Mouse (Mus musculus) gastrocnemius, postnatal 36 days (tissue): ENCODE results near the gene Creb5. TPM values are rescaled to one million over a fixed set of nuclear protein-coding genes. Genes with fewer than 3 reads are reported as not detected.

Source experiments
- DNase-seq, 2 experiments: peaks; one replicate each; pipeline ENCODE4 v3.0.0; 2022
- intact Hi-C: fragments of 180-260 bp; cut with DNase I; formaldehyde crosslinking; loops from one replicate; pipeline ENCODE4 v1.15.1; 2025
- total RNA-seq, 2 experiments: library from RNA; stranded (reverse); gene quantifications; 2 replicates each; pipeline ENCODE4 v1.2.3; 2021

The Creb5 gene
- total RNA-seq, 2 experiments from 2014 or later, result 7.1 to 7.8 TPM

DNA sequence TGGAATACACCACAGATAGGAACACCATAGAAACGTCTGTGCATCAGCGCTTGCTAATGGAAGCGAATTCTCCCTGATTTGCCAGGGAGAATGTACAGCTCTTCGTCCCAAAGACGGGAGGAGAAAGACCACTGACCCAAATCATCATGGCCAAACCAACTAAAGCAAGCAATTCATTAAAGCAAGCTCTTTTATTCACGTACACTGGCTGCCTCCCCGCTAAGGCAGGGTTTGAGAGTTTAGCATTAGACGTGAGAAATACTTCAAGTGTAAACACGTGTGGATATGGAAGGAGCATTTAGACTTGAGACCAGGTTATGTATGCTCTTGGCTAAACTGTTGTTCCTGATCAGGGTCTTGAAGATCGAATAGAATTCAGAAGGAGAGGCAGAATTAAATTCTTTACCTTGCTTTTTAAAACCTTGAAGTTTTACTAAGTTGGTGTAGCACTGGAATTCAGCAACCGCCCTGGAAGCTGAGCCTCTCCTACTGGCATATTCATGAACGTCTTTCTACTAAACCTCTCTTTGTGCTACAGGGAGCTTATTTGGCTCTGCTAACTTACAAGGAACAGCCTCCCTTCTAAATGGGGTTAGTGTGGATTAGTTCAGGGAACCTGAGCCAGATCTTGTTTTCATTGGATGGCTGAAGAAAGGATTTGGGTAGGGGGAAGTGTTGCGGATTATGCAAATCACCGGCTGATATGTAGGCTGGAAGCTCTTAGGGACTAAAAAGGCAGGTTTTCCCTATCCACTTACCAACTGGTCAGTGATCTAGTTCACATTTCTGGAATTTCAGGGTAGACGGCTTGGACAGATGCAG, 337.6 kb downstream of the Creb5 start:
- no peak for DNase-seq
- intact Hi-C loops, result no loop called here

DNA sequence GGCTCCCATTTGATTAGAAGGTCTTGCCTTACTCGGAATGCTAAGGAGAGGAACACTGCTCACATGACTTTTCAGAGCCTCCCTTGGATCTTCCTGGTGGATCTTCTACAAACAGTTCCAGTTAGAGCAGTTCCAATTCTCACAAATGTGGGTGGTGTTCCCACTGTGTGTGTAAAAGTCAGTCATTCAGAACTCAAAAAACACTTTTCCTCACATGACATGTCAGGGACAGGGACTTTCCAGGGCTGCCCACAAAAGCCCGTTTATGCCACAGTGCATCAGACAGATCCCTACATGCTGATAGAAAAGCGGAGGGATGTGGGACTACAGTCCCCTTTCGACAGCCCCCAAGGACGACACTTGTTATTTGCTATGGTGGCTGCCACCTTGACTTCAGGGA, 339.0 kb downstream of the Creb5 start:
- no peak for DNase-seq
- intact Hi-C loops, result no loop called here

DNA sequence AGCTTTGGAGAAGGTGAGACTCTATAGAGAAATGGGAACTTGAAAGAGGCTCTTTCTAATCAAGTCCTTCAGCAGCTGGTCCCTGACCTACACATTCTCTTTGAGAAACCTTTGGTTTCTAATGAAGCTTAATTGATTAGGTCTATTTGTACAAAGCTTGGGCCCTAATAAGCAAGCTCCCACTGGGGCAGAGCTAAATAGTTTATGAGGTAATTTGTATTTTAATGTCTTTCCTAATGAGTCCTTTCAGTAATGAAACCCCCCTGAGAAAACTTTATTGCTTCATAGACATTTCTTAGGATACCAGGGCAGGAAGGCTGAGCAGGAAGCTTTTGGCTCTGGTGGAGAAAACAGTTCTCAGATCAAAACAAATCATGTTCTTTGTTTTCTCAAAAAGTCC, 341.6 kb downstream of the Creb5 start:
- intact Hi-C loops, result no loop called here
- DNase-seq, result no peak

DNA sequence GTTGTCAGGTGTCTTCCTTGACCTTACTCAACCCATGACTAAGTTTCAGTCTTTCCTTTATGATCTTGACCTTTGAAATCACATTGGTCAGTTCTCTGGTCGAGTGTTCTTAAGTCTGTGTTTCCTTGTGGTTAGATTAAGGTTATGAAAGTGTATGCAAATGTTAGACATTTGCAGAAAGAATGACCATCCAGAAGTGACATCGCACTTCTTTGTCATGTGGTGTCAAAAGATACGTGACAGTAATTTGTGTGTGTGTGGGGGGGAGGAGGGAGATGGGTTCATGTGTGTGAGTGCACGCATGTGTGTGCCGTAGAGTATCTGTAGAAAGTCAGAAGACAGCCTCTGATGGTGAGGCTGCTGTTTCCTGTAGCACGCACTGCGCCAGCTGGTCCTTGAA, 348.4 kb downstream of the Creb5 start:
- intact Hi-C loops, result no loop called here
- no peak for DNase-seq

DNA sequence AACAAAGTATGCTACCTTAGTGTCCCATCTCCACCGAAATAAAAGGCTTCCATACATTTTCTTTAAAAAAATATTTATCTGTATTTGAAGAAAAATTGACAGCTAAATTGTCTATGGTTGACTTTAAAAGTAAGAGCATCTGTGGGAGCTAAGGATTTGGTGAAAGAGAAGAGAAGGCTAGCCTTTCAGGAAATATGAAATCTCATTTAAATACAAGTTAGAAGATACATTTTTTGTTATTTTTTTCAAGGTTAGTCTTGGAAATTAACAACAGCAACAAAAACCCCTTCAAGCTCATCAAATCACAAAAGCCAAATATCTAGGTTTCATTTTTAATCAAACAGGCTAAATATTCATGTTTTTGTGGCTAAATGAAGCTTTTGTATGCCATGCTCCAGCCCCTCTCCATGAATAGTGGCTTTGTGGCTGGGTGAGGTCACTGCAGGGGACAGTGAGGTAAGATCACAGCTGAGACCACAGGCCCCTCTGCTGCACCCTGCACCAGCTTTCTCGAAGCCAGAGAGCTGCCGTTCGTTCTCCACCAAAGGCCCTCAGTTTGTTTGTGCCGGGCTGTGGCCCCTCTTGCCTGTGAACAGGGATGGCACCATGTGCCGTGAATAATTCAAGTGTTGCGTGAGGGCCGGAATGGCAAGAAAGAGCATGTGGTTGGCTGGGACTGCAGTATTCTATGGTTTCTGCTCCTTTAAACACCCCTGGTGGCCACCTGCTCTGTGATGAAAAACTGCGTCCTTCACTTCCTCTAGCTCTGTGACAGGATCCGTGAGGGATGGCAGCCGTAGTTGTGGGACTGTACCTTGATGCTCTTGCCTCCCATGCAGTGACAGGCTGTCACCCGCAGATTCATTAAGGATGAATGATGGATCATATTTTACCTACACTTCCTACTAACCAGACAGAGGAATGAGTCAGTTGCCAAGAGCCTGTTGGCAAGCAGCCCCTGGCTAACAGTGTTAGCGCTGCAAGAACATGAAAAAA, 350.6 kb downstream of the Creb5 start:
- intact Hi-C loops, result no loop called here
- peak; percentile 33 to 35 for DNase-seq

DNA sequence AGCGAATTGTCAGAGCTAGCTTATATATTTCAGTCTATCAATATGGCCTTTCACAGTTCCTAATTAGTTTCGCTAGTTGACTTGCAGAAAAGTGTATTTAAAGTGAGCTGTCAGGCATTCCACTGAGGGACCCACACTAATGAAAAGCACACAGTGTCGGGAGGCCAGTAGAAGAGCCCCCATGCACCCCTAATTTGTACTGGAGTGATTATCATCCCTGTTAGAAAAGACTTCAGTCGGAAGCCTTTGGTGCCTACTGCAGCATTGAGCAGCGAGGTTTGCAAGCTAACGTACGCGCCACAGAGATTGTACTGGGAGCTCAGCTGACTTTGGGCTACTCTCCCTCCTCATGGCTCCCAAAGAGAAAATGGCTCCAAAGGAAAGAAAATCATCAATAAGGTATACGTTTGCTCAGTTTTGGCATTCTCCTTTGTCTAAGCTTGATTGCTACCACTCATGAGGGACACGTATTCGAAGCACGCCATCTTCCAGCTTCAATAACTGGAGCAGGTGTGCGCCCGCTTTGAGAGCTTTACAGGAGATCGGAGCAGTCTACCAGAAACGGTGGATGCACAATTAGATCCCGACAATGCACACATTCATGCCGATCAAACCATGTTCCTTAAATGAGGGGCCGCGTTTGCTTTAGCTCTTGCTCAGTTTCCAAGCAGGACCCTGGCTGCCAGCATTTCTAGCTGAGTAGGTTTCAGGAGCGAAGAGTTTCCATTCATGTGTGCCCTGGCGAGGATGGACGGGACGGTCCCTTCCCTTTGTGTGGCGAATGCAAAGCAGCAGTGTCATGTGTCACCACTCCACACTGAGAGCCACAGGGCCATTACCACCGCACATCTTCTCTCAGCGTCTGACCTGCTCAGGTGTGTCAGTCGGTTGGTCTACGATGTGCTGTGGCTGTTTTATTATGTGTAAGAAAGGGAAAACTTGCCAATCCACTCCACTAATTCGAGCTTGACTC, 354.8 kb downstream of the Creb5 start:
- intact Hi-C loops, result no loop called here
- no peak for DNase-seq

DNA sequence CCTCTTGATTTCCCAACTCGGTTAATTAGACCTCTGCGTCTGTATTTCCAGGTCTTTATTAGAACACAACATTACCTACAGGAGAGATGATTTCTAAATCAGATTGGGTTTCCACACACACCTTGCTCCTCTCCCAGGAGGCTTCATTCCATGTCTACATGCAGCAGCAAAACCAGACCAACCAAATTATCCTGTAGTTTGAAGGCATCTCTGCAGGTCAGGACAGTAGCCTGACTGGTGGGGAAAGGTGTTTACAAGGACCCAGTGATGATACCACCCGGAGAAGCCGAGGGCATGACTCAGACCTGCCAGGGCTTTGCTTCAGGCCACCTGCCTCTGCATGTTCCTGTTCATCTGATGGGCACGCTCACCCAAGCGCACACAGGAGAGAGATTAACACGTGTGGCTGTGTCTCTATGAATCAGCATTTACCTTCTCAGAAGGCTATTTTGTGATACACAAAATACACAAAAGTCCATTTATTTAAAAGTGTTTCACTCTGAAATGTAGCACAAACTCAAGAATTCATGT, 355.8 kb downstream of the Creb5 start:
- no peak for DNase-seq

DNA sequence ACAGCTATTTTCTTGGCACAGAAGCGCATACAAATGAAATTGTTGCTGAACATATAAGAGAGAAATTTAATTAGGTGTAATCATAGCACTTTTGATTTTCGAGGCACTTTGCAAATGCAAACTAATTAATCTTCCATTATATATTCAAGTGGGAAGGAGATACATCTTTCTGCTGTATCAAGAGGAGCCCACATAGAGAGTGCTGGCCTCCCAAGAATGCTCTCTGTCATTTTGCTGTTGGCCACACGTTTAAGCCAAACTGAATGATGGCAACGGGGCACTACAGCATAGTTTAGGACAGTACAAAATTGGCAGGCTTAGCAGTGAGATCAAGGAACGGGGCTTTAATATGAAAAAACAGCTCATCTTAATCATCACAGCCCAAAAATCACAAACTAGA, 356.4 kb downstream of the Creb5 start:
- intact Hi-C loops, result no loop called here
- DNase-seq, result no peak

More for the DNA sequence above, 355.8 kb downstream of the Creb5 start:
- intact Hi-C loops, result no loop called here

DNA sequence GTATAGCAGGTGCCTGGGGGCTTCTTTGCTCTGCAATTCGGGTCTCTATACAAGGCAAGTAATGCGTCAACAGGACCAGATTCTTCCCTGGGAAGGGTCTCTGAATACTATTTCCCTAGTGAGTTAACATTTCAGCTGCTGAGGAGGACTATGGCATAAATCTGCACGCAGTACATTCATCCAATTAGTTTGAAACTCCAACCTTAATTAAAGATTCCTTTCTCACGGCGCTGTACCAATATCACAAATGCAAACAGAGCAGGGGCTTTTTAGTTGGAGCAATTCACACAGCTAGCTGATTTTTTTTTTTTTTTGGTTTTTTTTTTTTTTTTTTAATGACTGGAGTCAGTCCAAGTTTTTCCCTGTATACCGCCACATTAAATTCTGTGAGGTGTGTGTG, 357.0 kb downstream of the Creb5 start:
- no peak for DNase-seq
- intact Hi-C loops, result no loop called here

DNA sequence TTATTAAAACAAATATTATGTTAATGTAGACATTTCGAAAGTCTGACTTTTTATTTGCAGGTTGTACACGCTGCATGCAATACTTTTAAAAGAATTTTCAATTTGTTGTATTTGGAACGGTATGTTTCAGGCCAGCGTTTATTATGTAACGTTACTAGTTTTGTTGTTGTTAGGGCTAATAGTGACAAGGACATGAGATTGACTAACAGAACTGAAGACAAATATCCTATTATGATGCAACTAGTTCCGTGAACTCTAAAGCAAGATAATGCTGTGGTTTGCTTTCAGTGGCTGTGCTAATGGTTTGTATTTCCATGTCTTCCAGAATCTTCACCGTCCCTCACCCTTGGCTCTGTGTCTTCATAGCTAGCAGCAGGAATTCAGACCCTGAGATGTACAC, 357.9 kb downstream of the Creb5 start:
- no peak for DNase-seq
- intact Hi-C loops, result no loop called here

DNA sequence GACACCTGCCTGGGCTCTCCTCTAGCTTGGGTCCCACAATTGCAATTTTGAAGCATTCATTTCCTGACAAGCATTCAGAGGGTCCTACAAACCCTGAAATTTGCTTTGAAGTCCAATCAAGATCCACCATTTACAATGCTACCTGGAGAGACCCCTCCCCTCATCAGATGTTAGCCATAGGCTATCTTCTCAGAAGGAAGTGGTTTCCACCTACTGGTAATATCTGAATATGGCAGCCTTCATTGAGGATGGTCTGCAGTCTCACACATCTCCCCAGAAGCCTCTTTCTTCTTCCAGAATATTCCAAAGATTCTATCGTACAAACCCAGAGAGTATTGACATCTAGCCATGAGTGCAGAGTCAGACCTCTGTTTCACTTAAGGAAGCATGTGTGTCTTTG, 362.7 kb downstream of the Creb5 start:
- DNase-seq, result no peak
- intact Hi-C loops, result loop anchor here (10.0 kb wide), 1 partner anchor 385 kb away; no protein-coding TSS in a partner anchor

DNA sequence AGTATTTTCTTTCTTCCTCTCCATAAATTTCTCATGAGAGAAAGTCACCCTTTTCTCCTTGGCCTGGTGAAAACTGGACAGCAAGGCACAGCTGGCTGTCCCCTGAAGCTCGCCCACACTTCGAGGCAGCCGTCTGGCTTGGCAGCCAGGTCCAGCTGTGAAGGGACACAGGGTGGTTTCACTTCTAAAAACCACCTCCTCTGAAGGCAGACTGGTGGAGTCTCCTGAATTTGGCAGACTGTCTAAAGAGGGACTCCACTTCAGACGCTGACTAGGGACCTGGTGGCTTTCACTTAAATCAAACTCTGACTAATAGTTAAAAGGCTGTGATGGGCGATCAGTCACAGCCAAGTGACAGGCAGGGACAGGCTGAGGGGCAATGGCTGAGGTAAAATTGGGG, 365.6 kb downstream of the Creb5 start:
- no peak for DNase-seq
- intact Hi-C loops, result loop anchor here (10.0 kb wide), 1 partner anchor 388 kb away; no protein-coding TSS in a partner anchor

DNA sequence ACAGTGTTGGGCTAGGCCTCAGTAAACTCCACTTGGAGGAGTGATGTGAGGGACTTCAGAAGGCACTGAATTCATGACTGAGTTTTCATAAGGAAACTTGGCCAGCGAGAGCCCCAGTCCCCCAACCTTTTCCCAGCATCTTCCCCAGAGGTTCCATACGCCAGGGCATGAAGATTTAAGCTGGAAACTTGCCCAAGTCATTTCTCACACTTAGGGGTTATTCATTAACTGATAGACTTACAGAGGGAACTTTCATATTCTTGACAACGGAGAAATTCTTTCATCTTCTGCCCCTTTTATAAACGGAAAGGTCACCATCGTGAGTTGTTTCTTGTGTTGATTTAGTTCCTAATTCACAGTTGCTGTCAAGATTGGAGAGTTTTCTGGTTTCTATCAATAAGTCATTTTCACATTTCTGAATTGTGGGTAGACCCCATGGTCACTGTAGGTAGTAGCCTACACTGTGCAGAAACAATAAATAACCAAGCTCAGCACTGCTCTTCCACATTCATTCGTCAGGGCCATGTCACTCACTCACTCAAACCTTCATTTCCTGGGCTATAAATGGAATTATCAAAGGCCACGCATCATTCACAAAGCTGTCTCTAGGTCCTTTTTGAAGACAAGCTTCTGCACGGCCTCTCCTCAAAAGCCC, 366.8 kb downstream of the Creb5 start:
- intact Hi-C loops, result loop anchor here (10.0 kb wide), 1 partner anchor 389 kb away; no protein-coding TSS in a partner anchor
- DNase-seq, result no peak

DNA sequence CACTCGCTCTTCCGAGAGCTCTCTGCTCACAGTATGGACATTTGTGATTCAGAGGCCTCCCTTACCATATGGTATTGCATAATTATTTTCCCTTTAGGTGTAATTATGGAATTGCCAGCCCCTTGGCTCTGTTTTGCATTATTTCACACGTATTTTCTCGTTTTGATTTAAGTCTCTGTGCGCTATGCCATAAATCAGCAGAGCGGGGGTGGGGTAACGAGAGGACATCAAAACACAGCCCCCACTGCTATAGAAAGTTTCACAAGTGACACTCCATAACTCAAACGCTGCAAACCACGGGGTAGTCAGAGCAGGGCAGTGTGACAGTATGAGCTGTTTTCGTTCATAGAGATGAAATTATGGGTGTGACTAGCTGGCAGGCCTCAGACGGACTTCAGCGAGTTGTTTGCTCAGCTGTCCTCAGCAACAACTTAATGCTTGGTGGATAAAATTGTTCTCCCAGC, 367.3 kb downstream of the Creb5 start:
- no peak for DNase-seq
- intact Hi-C loops, result loop anchor here (10.0 kb wide), 1 partner anchor 390 kb away; no protein-coding TSS in a partner anchor

DNA sequence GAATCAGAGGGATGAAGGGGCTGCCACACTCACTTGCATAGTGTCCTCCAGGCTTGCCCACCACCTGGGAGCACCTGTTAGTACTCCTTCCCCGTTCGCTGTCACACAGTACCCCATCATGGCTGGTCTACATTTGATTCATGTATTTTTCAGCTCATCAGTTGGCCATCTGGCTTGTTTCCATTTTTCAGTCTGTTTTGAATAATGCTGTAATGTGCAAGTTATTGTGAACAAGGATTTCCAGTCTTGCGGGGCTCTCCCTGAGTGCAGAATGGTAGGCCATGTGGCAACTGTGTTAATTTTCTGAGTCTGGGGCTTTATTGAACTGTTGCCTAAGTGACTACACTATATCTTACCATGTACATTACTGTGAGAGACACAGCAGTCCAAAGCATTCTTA, 369.4 kb downstream of the Creb5 start:
- intact Hi-C loops, result loop anchor here (10.0 kb wide), 1 partner anchor 392 kb away; no protein-coding TSS in a partner anchor
- DNase-seq, result no peak

DNA sequence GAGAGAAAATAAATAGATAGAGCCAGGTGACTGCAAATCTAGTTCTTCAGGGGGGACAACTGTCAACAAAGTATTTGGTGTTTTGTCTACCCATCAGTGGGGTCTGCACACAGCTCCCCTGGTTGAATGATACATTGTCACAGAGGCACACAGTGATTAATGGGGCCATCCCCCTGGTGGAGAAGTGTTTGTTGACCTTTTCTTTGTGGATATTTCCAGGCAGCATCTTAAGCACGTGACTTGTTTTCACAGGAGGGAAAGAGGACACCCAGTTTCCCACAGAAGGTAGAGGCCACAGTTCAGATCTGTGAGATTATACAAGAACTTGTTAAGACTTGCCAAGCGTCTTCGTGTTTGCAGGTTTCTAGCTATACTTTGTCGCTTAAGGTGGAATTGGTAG, 370.4 kb downstream of the Creb5 start:
- intact Hi-C loops, result loop anchor here (10.0 kb wide), 1 partner anchor 393 kb away; no protein-coding TSS in a partner anchor
- DNase-seq, result no peak

DNA sequence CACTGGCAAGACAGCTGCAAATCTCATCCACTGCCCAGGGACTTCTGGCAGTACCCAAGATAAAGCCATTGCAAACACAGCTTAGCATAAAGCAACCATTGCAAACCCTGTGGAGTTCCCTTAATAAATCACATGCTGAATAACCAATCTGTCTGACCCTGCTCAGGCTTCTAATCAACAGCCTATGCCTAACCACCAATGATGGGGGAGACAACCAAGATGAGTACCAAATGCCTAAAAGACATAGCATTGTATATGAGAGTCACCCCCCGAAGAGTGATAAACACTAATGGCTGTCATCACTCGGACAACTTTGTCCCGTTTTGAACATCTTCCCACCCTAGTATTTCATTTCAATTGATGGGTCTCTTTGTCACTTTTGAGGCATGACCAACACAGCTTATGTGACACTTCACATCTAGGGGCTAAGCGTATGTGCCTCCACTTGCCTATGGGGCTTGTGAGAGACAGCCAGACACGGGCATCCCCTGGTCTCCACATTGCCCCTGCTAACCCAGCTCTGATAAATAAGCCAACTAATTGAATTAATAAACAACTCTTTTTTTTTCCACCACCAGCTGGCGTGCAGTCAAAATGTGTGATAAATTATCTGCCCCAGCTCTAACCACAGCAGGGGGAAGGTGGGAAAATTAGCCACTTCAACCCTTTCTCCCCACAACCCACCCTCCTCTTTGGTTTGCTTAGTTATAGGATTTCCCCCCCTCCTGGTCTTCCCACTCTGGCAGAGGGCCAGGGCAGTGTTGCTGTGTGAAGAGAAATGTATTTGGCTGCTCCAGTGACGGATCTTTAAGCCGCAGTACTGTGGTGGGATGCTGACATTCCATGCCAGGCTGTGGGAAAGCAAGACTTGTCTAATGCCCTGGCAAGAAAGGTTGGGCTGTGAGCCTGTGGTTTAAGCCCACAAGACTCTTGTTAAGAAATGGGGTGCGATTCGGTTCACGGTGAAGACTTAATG, 376.1 kb downstream of the Creb5 start:
- intact Hi-C loops, result no loop called here
- no peak for DNase-seq

DNA sequence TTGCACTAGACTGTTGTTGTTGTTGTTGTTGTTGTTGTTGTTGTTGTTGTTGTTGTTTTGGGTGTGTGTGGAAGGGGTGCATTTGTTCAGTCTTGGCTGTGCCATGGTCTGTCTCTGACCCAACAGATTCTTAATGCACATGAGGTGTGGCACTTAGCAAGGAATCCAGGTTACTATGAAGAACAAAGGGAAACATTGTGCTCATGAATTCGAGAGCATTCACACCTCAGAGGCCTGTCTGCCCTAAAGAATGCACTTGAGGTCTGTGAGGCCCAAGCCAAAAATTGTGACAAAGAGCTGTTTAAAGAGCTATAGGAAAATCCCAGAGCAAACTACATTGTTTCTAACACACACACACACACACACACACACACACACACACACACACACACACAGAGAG, 377.7 kb downstream of the Creb5 start:
- no peak for DNase-seq
- intact Hi-C loops, result no loop called here
